Comparison of ENCODE assay signal across 9 mouse cellular contexts in the genomic region with DNA sequence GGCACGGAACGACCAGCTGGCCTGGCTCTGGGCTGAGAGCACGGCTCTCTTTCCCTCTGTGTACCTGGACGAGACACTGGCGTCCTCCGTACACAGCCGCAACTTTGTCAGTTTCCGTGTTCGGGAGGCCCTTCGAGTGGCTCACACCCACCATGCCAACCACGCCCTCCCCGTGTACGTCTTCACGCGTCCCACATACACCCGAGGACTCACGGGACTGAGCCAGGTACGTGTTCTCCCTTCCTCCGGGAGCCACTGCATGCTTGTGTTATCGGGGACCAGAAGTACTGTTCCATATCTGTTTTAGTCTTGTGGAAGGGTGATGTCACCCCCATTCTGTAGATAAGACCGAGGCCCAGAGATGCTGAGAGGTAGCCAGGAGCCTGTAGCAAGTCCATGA. TPM values are rescaled to one million over a fixed set of nuclear protein-coding genes. Genes with fewer than 3 reads are reported as not detected.
DNase-seq lines count a peak whose midpoint lies in the region; ATAC-seq and TF ChIP-seq lines count a peak whose summit lies in the region.
"Had no signal": no experiment of that assay in that cellular context is flagged by ENCODE, and none has a peak within 500 bp of the region (broad histone marks: within the 10 kb centered on the region; RNA-seq: fewer than 3 reads in every experiment).

No protein-coding gene starts in this region.

- 75% methylated on average over 21 of the region's 21 CpGs for WGBS in bone marrow, adult 2 months
- 91% methylated on average over 21 of the region's 21 CpGs for WGBS in hindbrain, embryonic 12.5 days
- WGBS in liver, postnatal 0 days (ENCODE audit: insufficient replicate concordance) = 61% methylated on average over 21 of the region's 21 CpGs

- TF ChIP-seq EP300 in ES-Bruce4 (IDR thresholded peaks at IDR 0.05; ENCODE audit: insufficient read depth, low read depth, low read length) = no peak
- TF ChIP-seq EP300 in liver, postnatal 0 days (IDR thresholded peaks at IDR 0.05; ENCODE audit: low read depth) = peak; percentile 84

- TF ChIP-seq CTCF in ES-Bruce4 (IDR thresholded peaks at IDR 0.05; ENCODE audit: low read depth, low read length) = no peak
- TF ChIP-seq CTCF in bone marrow, adult 2 months (IDR thresholded peaks at IDR 0.05; ENCODE audit: control insufficient read depth, insufficient read depth, low read length) = no peak
- TF ChIP-seq CTCF in liver, postnatal 0 days (IDR thresholded peaks at IDR 0.05; ENCODE audit: low read depth) = no peak

- no peak overlapping the region for H3K27ac ChIP-seq in ES-Bruce4 (ENCODE audit: insufficient read depth, low read length)
- H3K27ac ChIP-seq in bone marrow, adult 2 months (ENCODE audit: control insufficient read depth, insufficient read depth, low read depth, low read length, poor library complexity) = peak overlapping the region; percentile 35
- no peak overlapping the region for H3K27ac ChIP-seq in hindbrain, embryonic 12.5 days
- peak overlapping the region; percentile 87 for H3K27ac ChIP-seq in liver, postnatal 0 days (ENCODE audit: low read depth)

- H3K4me1 ChIP-seq in ES-Bruce4 (ENCODE audit: control insufficient read depth, insufficient read depth, low read length) = peaks cover 2% of the 10 kb centered on the region
- H3K4me1 ChIP-seq in bone marrow, adult 2 months (ENCODE audit: control insufficient read depth, insufficient read depth, low read length) = no peaks in the 10 kb centered on the region; the same call in 1 of the 2 replicates
- peaks cover 43% of the 10 kb centered on the region for H3K4me1 ChIP-seq in hindbrain, embryonic 12.5 days
- peaks cover 58% of the 10 kb centered on the region for H3K4me1 ChIP-seq in liver, postnatal 0 days (ENCODE audit: insufficient read depth)

- H3K4me2 ChIP-seq in hindbrain, embryonic 12.5 days (replicated peaks) = peak overlapping the region; percentile 93
- peak overlapping the region; percentile 90 for H3K4me2 ChIP-seq in liver, postnatal 0 days (ENCODE audit: low read depth, low read length)

- H3K36me3 ChIP-seq in ES-Bruce4 (ENCODE audit: control insufficient read depth, insufficient read depth, low read length, poor library complexity, severe bottlenecking) = peaks cover 12% of the 10 kb centered on the region
- peaks cover 42% of the 10 kb centered on the region for H3K36me3 ChIP-seq in hindbrain, embryonic 12.5 days
- H3K36me3 ChIP-seq in liver, postnatal 0 days (replicated peaks; ENCODE audit: insufficient read depth, low read length) = peaks cover 7% of the 10 kb centered on the region

- TF ChIP-seq POLR2A in ES-Bruce4 (IDR thresholded peaks at IDR 0.05; ENCODE audit: insufficient read depth, low read length) = no peak
- no peak for TF ChIP-seq POLR2A in bone marrow, adult 2 months (IDR thresholded peaks at IDR 0.05; ENCODE audit: borderline replicate concordance, control insufficient read depth, low read depth, low read length)

- no peak overlapping the region for H3K4me3 ChIP-seq in ES-Bruce4 (ENCODE audit: low read depth, low read length)
- H3K4me3 ChIP-seq in bone marrow, adult 2 months (replicated peaks; ENCODE audit: control insufficient read depth, low read depth, low read length) = peak overlapping the region; percentile 27
- H3K4me3 ChIP-seq in hindbrain, embryonic 12.5 days = peak overlapping the region; percentile 81
- H3K4me3 ChIP-seq in liver, postnatal 0 days (ENCODE audit: low read depth, low read length) = peak overlapping the region; percentile 94

- no peak for ATAC-seq in hindbrain, embryonic 12.5 days (ENCODE audit: low FRiP score)
- ATAC-seq in liver, postnatal 0 days = peak; percentile 7

- H3K27me3 ChIP-seq in ES-Bruce4 (ENCODE audit: control insufficient read depth, insufficient read depth, low read length, poor library complexity, severe bottlenecking) = no peaks in the 10 kb centered on the region
- H3K27me3 ChIP-seq in hindbrain, embryonic 12.5 days = no peaks in the 10 kb centered on the region
- H3K27me3 ChIP-seq in liver, postnatal 0 days (ENCODE audit: insufficient read depth, low read length) = no peaks in the 10 kb centered on the region
- H3K27me3 ChIP-seq: megakaryocyte, embryonic 14.5 days had no signal

- peak; percentile 65 for DNase-seq in liver, postnatal 0 days
- DNase-seq in adrenal gland, adult 2 months = no peak
- no peak for DNase-seq in left cerebral cortex, adult 11 months (ENCODE audit: low spot score)
- DNase-seq in retina, postnatal 1 day = no peak
- DNase-seq: thymus, adult 2 months had no signal

- H3K9ac ChIP-seq in ES-Bruce4 (ENCODE audit: low read depth, poor library complexity, severe bottlenecking) = peak overlapping the region; percentile 87; the same call in 1 of the 2 replicates
- peak overlapping the region; percentile 95; the same call in 1 of the 2 replicates for H3K9ac ChIP-seq in hindbrain, embryonic 12.5 days
- peak overlapping the region; percentile 86 for H3K9ac ChIP-seq in liver, postnatal 0 days (replicated peaks)

- H3K9me3 ChIP-seq in ES-Bruce4 (replicated peaks; ENCODE audit: control insufficient read depth, insufficient read depth, low read length, poor library complexity, severe bottlenecking) = no peaks in the 10 kb centered on the region
- H3K9me3 ChIP-seq in hindbrain, embryonic 12.5 days (replicated peaks) = no peaks in the 10 kb centered on the region
- H3K9me3 ChIP-seq in liver, postnatal 0 days (ENCODE audit: low read length) = no peaks in the 10 kb centered on the region
- H3K9me3 ChIP-seq: megakaryocyte, embryonic 14.5 days had no signal

RNA-seq across cellular contexts. Expression of gene Hyal2, which starts 3.1 kb away (rescaled TPM):
- 38.4 and 38.7 TPM in 2 replicates for polyA plus RNA-seq in ES-Bruce4 (2011; ENCODE audit: insufficient read depth, insufficient read length, low read depth, missing spikeins)
- polyA plus RNA-seq in bone marrow, adult 2 months (2011; ENCODE audit: insufficient read depth, insufficient read length, low replicate concordance, missing spikeins) = 6.8 and 7.2 TPM in 2 replicates
- 105 and 109 TPM in 2 replicates for polyA plus RNA-seq in hindbrain, embryonic 12.5 days (2016; fragmentation: Nextera tagmentation; extraction: Ambion mirVana)
- 53.9 and 54.5 TPM in 2 replicates for polyA plus RNA-seq in liver, postnatal 0 days (2015; fragmentation: Nextera tagmentation; extraction: Ambion mirVana)
- 10 to 100 TPM; 36.8 to 52.8 TPM for total RNA-seq in adrenal gland, adult 2 months (2021)
- 92.1 and 102 TPM in 2 replicates for polyA plus RNA-seq in adrenal gland, adult 2 months (2012; rRNA removed)

RNA-seq across cellular contexts. Expression of gene Hyal1, which starts 5.9 kb away (rescaled TPM):
- 25.8 and 29.7 TPM in 2 replicates for polyA plus RNA-seq in ES-Bruce4 (2011; ENCODE audit: insufficient read depth, insufficient read length, low read depth, missing spikeins)
- polyA plus RNA-seq in bone marrow, adult 2 months (2011; ENCODE audit: insufficient read depth, insufficient read length, low replicate concordance, missing spikeins) = 2.9 and 8.5 TPM in 2 replicates
- polyA plus RNA-seq in hindbrain, embryonic 12.5 days (2016; fragmentation: Nextera tagmentation; extraction: Ambion mirVana) = 8.1 and 9.6 TPM in 2 replicates
- 2.5 and 3.3 TPM in 2 replicates for polyA plus RNA-seq in liver, postnatal 0 days (2015; fragmentation: Nextera tagmentation; extraction: Ambion mirVana)
- 10 to 100 TPM; 13.7 to 15.2 TPM for total RNA-seq in adrenal gland, adult 2 months (2021)
- polyA plus RNA-seq in adrenal gland, adult 2 months (2012; rRNA removed) = 6.3 and 7.0 TPM in 2 replicates

RNA-seq across cellular contexts. Expression of gene Tusc2, which starts 7.8 kb away (rescaled TPM):
- 23.5 and 25.3 TPM in 2 replicates for polyA plus RNA-seq in ES-Bruce4 (2011; ENCODE audit: insufficient read depth, insufficient read length, low read depth, missing spikeins)
- polyA plus RNA-seq in bone marrow, adult 2 months (2011; ENCODE audit: insufficient read depth, insufficient read length, low replicate concordance, missing spikeins) = 15.0 and 22.1 TPM in 2 replicates
- polyA plus RNA-seq in hindbrain, embryonic 12.5 days (2016; fragmentation: Nextera tagmentation; extraction: Ambion mirVana) = 84.8 and 87.0 TPM in 2 replicates
- 34.3 and 35.9 TPM in 2 replicates for polyA plus RNA-seq in liver, postnatal 0 days (2015; fragmentation: Nextera tagmentation; extraction: Ambion mirVana)
- 10 to 100 TPM; 52.2 to 57.5 TPM for total RNA-seq in adrenal gland, adult 2 months (2021)
- 88.2 and 94.1 TPM in 2 replicates for polyA plus RNA-seq in adrenal gland, adult 2 months (2012; rRNA removed)

RNA-seq across cellular contexts. Expression of gene Naa80, which starts 7.8 kb away (rescaled TPM):
- 18.6 and 21.1 TPM in 2 replicates for polyA plus RNA-seq in ES-Bruce4 (2011; ENCODE audit: insufficient read depth, insufficient read length, low read depth, missing spikeins)
- 14.9 and 34.9 TPM in 2 replicates for polyA plus RNA-seq in bone marrow, adult 2 months (2011; ENCODE audit: insufficient read depth, insufficient read length, low replicate concordance, missing spikeins)
- 13.5 and 15.0 TPM in 2 replicates for polyA plus RNA-seq in hindbrain, embryonic 12.5 days (2016; fragmentation: Nextera tagmentation; extraction: Ambion mirVana)
- 10.4 and 11.6 TPM in 2 replicates for polyA plus RNA-seq in liver, postnatal 0 days (2015; fragmentation: Nextera tagmentation; extraction: Ambion mirVana)
- total RNA-seq in adrenal gland, adult 2 months (2021) = 10 to 100 TPM; 15.9 to 19.2 TPM
- 111 TPM in 2 replicates for polyA plus RNA-seq in adrenal gland, adult 2 months (2012; rRNA removed)

RNA-seq across cellular contexts. Expression of gene Hyal3, which starts 9.8 kb away (rescaled TPM):
- 1.0 and 2.1 TPM in 2 replicates for polyA plus RNA-seq in ES-Bruce4 (2011; ENCODE audit: insufficient read depth, insufficient read length, low read depth, missing spikeins)
- polyA plus RNA-seq in bone marrow, adult 2 months (2011; ENCODE audit: insufficient read depth, insufficient read length, low replicate concordance, missing spikeins) = 2.8 TPM in 1 of 2 replicates, not detected in the other
- polyA plus RNA-seq in hindbrain, embryonic 12.5 days (2016; fragmentation: Nextera tagmentation; extraction: Ambion mirVana) = 1.2 and 1.4 TPM in 2 replicates
- polyA plus RNA-seq in liver, postnatal 0 days (2015; fragmentation: Nextera tagmentation; extraction: Ambion mirVana) = 0.65 and 0.86 TPM in 2 replicates
- 1 to 10 TPM; 1.3 to 1.4 TPM for total RNA-seq in adrenal gland, adult 2 months (2021)
- 1.8 and 2.2 TPM in 2 replicates for polyA plus RNA-seq in adrenal gland, adult 2 months (2012; rRNA removed)

Comparison
In these comparisons a context has a peak if more than half of its experiments do, and no peak if none do; other contexts are left out.
1. H3K27ac ChIP-seq: peak in bone marrow, adult 2 months (single experiment) and liver, postnatal 0 days (single experiment); none in ES-Bruce4 (single experiment) and hindbrain, embryonic 12.5 days (single experiment).
2. Peak in every context shown above with its lines, with median percentiles within 50 percentile points of each other: H3K9ac ChIP-seq.